Mouse (Mus musculus): ENCODE measurements at regions not wholly inside any gene's neighbourhood (a gene's known extent, or its start where the extent isn't known, plus 50 kb on each side); places are given as distances from the start of the nearest gene placed in this dataset.

- no peak for TF ChIP-seq CTCF (IDR thresholded peaks at IDR 0.05; ENCODE audit: low read depth)
- TF ChIP-seq EP300 (optimal IDR thresholded peaks at IDR 0.05): no peak
These were observed 1200.5 kb upstream of the Tacstd2 start for GRCm38 (mm10) chr6:68736068-68736467.

All from stomach, postnatal 0 days (tissue).